Mouse (Mus musculus): ENCODE data around the gene Stk39. TPM values are rescaled to one million over a fixed set of nuclear protein-coding genes. Genes with fewer than 3 reads are reported as not detected.

Gene Stk39
- total RNA-seq, 2 experiments from 2014 or later, result 95.6 to 106 TPM

DNA sequence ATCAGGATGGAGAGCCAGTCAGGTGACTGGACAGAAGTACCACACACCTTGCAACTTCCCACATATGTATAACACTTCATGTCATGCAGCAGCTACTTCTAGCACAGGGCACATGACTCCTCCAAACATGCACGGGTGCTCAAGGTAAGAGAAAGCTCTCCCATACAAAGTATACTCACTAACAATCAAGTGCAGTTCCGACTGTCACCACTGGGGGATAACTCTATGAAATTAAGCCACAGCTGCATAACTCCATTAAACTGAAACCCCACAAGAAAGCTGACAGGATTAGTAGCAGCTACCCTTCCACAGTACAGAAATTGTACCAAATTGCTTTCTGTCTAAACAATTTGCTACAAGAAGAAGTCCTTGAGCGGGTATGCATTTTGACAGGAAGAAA, 161.9 kb downstream of the Stk39 start:
- intact Hi-C loops (cut with DNase I), result no loop called here
- DNase-seq, result peak; percentile 15 to 44

DNA sequence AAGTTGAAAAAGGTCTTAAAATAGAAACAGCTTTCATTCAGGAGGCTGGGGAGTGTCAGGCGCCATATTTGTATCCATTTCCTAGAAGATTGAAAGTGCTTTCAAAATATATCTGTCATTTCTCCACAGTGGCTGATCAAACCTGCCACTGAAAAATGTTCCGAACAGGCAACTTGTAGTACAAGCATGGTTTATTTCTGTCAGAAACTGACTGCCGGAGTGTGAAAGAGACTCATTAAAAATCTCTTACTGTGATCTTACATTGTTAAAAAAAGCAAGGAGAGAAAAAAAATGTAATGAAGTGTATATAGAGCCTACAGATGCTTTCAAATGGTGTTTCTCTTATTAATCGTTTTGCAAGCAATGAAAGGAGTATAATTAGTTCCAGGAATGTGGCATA, 165.5 kb downstream of the Stk39 start:
- intact Hi-C loops (cut with DNase I), result no loop called here

DNA sequence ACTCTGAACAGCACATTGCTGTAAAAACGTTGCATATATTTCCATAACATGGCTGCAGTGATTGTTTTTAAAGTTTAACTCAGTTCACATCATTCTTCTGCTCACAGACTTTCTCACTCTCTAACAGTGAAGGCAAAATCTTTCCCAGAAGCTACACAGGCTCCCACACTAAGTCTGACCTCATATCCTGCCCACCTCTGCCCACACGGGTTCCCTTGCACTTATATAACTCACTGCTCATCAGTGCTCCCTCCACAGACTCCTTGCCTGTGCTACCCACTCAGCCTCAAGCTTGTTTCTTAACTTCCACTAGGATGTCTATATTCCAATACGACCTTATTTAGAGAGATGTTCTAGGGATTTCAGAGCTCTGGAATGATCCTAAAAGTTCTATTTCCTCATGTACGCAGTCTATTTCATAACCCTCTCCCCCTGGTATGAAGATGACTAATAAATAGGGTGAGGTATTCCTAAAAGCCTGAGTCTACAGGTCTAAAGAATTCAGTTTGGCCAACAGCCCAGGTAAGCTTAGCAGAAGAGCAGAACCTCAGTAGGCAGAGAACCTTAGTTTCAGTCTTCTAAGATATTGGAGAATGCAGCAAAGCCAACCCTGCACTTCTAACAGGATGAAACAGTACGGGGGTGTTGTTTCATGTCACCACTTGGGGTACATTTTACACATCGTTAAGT, 167.2 kb downstream of the Stk39 start:
- intact Hi-C loops (cut with DNase I), result no loop called here
- no peak for DNase-seq

More for the DNA sequence above, 165.5 kb downstream of the Stk39 start:
- no peak for DNase-seq

DNA sequence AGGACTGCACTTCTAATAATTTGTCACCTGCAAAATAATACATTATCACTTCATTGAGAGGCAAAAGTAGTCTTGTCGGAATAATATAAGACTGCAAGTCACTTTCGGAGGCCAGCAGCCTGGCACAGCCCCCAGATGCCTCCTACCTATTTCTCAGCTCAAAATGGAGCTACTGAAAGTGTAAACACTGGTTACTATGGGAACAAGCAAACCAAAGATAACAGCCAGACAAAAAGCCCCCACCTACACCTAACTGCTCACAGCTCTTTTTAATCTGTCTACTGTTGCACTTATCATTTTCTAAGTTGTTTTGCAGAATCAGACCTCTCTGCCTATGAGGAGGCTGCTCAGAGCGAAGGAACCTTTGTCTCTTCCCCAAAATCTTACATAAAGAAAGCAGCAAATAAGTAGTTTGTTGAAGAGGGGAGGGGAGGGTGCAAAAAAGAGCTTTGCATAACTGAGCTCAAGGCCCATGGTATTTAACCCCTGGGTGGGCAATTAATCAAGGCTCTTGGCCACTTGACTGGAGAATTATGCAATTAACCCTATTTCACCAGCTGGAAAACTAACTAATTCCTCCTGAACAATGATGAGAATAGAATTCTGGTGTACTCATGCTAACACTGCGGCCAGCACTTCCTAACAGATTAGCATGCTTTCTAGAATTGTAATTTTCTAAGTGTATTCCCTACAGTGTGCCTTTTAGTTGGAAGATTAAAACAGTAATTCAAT, 170.1 kb downstream of the Stk39 start:
- intact Hi-C loops (cut with DNase I), result no loop called here
- no peak for DNase-seq

DNA sequence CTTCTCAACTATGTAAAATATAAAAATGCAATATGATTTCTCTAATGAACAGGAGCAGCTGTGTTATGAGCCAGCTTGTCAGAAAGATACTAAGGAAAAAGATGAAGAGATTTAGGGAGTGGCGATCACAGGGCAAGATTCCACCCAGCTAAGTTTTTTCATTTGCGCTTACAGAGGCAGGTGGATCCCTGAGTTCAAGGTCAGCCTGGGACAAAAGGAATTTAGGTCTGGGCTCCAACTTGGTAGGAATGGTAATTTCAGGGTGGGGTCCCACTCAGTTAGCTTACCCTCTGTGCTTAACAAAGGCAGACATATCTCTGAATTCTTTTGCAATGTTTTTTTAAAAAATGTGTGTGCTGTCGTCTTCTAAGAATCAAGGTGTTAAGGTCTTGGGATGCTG, 173.7 kb downstream of the Stk39 start:
- no peak for DNase-seq
- intact Hi-C loops (cut with DNase I), result no loop called here

DNA sequence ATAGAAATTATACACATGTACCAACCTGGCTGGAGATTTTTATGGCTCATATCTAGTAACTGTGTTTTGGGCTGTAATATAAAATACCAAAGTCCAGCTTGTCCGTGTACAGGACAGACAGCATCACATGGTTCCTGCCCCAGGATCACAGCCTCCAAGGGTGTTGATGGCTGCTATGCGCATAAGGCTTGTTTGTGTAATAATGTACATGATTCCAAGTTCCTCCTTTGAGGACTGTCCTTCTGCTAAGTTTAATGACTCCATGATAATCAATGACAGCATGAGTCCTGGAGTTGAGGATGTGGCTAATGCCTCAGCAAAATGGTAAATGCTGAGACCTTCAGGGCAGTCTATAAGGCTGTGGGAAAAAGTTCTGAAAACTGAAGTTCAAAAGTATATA, 174.1 kb downstream of the Stk39 start:
- no peak for DNase-seq
- intact Hi-C loops (cut with DNase I), result no loop called here

DNA sequence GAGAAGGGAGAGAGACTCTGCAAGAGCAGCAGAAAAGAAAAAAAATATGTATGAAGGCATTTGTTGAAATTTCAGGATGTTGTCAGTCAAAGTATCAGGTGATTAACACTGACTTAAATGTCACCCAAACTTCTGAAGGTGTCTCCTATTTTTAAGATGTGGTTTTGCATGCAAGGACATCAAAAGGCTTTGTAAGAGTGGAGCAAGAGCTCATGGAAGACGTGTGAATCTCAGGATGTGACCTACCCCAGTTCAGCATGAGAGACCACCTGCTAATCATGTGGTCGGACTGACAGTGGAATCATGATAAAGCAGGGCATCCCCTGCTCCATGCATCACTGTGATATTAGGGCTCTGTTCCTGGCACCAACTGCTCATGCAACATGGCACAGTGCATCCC, 175.3 kb downstream of the Stk39 start:
- DNase-seq, result no peak
- intact Hi-C loops (cut with DNase I), result no loop called here

DNA sequence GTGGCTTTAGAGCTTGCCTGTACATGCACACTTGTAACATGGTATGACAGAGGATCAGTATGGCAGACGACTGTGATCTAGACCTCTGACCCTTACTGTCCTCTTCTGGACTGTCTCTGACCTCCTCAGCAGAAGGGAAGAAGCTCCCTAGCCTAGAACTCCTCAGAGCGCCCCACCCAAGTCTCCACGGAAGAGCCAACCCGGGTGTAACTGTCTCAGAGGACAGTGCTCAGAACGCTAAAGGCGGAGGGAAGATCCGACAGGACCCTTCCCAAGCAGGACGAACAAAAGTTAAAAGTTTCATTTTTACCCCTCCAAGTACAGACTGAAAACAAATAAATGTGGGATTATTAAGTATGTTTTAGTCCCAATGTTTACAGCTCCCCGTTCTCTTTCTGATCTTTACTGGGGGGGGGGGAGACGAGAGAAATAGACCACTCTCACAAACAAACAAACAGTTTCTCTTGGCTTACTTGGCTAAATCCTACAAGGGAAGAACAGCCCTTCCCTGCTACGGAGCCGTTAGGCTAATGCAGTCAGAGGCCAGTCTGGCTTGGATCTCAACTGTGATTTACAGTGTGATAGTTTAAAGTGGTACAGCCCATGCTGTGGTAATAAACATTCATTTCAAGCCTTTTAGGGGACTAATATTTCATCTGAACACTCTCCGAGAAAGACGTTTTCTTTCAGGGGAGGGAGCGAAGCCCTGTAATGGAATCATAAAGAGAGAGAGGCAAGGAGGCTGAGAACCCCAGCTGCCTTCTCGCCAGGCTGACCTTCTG, 179.3 kb downstream of the Stk39 start:
- DNase-seq, result no peak
- intact Hi-C loops (cut with DNase I), result no loop called here

DNA sequence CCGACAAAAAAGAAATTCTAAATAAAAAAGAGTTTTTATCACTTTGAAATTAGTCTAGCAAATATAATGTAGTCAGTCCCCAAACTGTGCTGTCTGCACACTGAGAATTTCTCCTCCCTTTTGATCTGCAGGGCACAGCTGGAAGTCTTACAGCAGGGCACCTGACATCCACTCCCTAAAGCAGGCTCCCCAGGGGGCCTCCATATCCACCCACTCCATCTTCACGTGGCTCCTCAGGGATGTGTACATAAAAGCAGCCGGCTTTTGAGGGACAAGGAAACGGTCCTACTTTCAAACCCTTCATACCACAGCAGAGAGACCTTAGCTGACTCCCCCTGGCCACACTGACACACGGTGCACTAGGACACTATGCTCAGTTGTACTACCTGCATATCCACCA, 180.2 kb downstream of the Stk39 start:
- DNase-seq, result no peak
- intact Hi-C loops (cut with DNase I), result no loop called here

DNA sequence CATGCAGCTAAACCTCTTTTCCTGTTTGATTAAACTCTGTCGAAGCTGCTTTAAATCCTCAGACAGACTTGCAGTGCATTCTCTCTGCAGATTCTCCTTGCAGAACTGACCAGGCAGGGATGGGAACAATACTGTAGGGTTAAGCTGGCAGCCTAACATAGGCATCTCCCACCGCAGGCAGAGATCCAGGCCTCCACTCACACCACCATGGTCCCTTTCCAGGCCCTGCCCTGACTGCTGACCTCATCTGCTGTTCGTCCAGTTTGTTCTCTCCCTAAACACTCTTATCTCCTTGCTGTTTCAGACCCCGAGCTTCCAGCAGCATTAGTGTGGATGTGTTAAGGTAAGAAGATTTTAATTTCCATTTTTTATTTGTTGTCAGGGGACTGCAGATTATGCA, 182.1 kb downstream of the Stk39 start:
- intact Hi-C loops (cut with DNase I), result no loop called here
- DNase-seq, result no peak

DNA sequence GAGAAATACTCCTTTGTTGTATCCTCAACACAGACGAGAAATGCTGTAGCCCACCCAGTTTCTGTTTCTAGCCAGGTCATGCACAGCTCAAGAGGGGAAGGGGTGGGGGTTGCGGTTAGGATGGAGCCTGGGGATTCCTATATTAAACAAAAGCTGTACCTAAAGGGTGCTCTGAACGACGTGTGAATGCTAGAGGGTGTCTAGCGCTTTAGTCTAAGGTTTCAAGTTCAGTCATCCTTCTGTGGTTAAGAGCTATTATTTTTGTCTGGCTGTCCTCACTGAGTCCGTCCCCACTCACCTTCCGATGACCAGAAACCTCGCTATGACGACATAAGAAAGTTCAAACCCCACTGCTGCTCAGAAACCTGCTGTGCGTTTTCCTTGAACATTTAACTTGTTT, 182.9 kb downstream of the Stk39 start:
- DNase-seq, result no peak
- intact Hi-C loops (cut with DNase I), result no loop called here

DNA sequence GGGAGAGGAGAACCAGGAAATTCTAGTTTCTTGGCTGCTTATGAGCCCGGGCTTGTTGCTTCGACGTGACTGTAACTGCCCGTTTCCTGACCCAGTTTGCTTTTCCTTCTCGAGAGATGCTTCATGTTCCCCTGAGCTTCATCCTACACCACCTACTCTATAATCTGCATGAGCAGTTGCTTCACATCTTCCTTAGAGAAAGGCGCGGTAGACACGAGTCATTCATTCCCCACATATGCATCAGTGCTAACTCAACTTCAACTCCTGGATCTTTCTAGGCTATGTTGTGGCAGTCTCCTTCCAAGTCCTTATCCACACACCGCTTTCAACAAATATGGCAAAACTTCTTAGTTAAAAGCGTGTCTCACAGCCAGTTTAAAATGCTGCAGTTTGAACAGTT, 184.0 kb downstream of the Stk39 start:
- no peak for DNase-seq
- intact Hi-C loops (cut with DNase I), result no loop called here

DNA sequence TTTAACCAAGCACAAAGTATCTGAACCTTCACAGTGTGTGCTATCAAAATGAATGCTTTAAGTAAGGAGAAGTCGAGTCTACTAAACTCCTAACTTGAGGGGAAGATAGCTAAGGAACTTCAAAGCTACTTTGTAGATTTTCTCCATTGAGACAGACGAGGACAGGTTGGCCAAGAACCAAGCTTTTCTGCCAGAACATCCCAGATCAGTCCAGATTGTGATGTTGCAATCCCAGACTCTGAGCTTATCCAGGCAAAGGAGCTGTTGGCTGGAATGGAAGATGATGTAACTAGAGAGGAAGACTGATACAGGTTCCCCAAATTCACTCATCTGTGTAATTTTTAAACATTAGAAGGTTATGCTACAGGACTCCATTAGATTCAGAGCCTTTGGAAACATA, 187.7 kb downstream of the Stk39 start:
- intact Hi-C loops (cut with DNase I), result no loop called here
- peak; percentile 28 to 35 for DNase-seq

DNA sequence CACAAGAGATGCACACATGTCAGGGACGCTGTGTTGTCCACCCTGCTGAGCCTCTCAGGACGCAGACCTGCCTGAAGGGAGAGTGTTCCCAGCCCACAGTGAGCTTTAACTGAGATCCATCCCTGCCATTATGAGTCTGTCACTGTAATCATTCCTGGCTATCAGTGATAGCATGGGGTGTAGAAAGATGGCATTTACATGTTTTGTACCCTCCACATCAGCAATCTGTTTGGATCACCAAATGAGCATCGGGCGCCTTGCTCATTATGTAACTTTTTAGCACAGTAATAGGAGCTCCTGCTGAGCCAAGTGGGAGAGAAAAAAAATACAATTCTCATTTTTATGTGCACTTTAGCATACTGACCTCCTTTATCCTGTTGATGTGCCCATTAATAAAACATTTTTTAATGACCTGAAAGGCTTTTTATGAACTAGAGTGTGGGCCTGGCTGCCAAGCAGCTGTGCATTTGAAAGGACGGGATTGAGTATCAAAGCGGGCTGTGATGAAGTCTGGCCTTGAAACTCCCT, 189.0 kb downstream of the Stk39 start:
- intact Hi-C loops (cut with DNase I), result no loop called here
- no peak for DNase-seq

DNA sequence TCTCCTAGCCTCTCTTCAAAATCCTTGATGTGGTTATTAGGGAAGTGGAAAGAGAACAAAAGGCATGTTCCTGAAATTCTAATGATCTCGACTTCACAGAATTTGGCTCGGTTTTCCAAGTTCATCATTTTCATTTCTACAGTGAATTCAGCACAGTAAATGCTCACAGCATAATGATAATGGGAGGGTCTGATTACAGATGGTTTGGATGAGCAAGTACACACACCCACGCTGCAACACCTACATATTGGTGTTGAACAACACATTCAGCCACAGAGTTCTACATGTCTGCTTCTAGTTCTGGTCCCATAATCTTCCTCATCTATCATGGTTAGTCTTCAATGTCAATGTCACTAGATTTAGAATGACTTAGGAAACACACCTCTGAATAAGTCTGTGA, 190.5 kb downstream of the Stk39 start:
- no peak for DNase-seq
- intact Hi-C loops (cut with DNase I), result no loop called here

DNA sequence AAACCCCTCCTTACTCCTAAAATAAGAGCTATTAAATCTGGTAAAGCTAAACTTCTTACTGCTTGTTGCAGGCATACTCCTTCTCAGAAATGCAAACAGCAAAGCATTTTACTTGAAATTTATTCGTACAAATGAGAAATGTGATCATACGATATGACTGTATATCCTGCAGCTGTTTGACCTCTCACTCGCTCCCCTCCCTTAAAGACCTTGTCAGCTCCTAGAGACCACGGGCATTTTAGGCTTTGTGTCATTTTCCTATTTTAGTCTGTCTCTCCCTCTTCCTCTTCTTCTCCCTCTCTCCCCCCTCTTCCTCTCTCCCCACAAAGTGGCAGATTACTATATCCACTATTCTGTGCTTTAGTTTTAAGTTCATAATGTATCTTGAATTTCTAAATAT, 200.8 kb downstream of the Stk39 start:
- DNase-seq, result no peak

DNA sequence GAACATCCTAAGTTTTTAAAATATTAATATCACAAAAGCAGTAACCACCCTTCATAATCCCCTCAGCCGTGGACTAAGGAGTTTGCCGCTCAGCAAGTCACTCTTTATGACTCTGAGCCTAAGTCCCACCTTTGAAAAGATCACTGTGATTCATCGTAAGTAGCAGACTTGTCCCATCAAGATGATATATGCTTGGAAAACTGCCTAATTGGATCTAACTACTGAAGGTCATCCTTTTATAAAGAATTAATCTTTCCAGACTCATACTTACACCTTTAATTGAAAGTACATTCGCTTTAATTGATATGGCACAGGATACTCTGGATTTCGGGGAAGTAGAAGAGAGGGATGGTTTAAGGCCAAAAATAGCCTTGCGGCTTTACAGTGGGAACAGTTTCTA, 201.2 kb downstream of the Stk39 start:
- intact Hi-C loops (cut with DNase I), result no loop called here
- no peak for DNase-seq

More for the DNA sequence above, 200.8 kb downstream of the Stk39 start:
- intact Hi-C loops (cut with DNase I), result no loop called here

DNA sequence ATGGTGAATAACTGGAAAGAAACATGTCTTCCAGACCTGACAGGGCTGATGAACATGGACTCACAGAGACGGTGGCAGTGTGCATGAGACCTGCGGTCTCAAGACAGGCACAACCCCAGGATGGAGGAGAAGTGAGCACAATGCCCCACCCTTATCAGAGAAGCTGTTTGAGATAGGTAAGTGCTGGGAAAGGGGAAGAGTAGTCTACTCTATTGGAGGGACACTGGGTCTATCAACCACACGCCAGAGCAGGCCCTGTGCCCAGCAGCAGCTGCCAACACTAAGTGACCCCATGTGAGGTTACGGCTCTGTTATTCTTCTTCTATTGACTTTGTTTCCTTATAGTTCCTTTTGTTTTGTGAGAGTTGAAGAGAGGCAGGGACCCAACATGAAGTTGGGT, 202.4 kb downstream of the Stk39 start:
- DNase-seq, result peak in 1 of 2 experiments; percentile 14
- intact Hi-C loops (cut with DNase I), result no loop called here

DNA sequence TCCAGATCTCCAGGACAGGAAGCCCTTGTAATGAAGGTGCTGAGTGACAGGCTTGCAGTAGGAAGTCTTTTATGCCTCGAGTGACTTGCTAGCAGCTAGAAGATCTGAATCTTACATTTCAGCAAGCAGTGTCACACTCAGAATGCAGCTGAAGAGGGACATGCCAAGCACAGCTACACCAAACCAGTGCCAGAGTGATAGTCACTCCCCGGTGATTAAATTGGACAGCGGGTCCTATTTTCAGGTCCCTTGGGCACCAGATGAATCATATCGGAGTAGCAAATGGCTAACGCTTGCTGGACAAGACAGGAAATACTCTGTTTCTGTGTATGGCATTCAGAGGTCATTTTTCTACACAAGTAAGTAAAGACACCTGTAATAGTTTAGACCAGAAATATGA, 207.2 kb downstream of the Stk39 start:
- DNase-seq, result no peak

DNA sequence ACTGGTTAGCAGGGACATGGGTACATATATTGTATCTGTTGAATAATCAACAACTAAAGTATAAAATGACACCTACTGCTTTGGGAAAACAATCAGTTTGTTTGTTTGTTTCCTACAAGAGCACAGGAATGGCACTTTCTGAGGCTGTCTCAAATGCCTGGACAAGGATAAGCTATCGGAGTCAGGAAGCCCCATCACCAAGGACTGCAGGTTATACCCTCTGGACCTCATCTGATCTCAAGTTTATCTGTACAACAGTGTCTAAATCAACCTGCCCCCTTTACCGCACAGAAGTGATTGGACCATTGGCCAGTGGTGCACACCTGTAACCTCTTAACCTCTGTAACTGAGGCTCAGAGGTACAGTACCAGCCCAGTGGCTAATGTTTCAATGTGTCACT, 211.2 kb downstream of the Stk39 start:
- DNase-seq, result no peak
- intact Hi-C loops (cut with DNase I), result no loop called here

More for the DNA sequence above, 207.2 kb downstream of the Stk39 start:
- intact Hi-C loops (cut with DNase I), result no loop called here

DNA sequence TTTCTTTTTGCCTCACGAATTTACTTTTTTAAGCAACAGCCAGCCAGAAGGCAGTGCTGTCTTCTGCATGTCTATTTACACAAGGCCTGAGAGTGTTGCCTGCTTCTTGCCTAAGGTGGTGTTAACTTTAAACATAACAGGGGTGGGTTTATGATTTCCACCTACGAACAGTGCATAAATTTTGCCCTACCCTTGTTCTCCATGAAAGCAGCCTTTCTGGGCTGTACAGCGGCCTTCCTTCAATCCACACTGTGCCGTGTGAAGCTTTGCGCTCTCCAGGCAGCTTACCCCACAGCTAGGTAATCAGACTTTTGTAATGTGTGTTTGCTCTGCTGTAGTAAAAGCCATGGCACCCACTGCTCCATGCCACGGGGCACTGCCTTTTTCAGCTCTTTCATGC, 214.5 kb downstream of the Stk39 start:
- intact Hi-C loops (cut with DNase I), result no loop called here
- no peak for DNase-seq
